Mouse (Mus musculus) inflammation-experienced regulatory T-cells, adult 6 months (primary cell): ENCODE measurements around the gene Cyp26a1. TPM values are rescaled to one million over a fixed set of nuclear protein-coding genes. Genes with fewer than 3 reads are reported as not detected.

Experiments used
- ATAC-seq: one replicate; pipeline ENCODE4 v1.8.0; 2017
- polyA plus RNA-seq, 3 experiments: library from polyadenylated mRNA; unstranded; fragments of 100-300 nt; shearing (Covaris generic); gene quantifications; one replicate each; pipeline ENCODE4 v1.2.1; 2017

Cyp26a1 gene
- polyA plus RNA-seq, 3 experiments from 2014 or later: not detected

- no peak for ATAC-seq
These were observed 2.1 kb downstream of the Cyp26a1 start for GRCm38 (mm10) chr19:37699711-37700110.

- no peak for ATAC-seq
These were observed 4.9 kb downstream of the Cyp26a1 start for GRCm38 (mm10) chr19:37702377-37703076.

DNA sequence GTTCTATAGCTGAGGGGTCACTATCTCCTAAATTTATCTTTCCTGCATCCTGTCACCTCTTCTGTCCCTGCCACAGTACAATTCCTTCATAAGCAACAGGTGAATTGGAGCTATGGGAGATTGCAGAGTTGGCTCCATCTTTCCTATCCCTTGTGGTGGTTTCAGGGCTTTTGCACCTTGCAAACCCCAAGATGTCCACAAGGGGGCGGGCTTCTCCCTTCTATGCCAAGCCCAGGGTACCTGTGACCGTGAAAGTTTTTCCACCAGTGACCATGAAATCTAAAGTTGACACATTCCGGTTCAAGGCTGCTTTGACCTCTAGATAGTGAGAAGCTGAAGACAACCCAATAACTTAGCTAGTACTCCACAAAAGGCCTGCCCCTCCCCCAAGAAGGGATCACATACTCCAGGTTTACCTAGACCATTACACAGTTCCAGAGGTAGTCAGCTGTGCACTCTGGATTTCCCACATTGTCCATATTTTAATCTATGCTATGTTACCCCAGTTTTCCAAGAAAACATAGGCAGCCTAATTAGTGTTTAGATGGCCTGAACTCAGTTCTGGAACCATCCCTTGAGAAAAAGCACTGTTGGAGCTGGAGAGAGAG lies 6.4 kb downstream of the Cyp26a1 start:
- ATAC-seq: no peak

GRCm38 (mm10) chr19:37705722-37706121 lies 8.1 kb downstream of the Cyp26a1 start:
- no peak for ATAC-seq

DNA sequence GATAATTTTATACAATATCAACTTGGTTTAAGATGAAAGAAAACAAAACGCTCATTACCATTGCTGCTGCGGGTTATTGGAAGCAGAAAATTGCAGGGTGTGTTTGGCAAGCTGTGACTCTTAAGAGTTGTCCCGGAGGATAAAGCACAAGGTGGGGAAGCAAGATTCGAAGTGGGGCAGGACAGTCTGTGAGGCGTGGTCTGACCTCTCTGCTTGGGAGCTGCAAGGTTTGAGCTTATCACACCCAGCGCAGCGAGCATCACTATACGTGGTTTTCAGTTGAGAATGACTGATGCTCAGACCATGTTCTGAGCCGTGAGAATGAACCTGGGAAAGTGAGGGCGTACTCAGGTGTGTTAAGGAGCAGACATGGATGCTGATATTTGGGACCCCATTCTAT lies 17.1 kb downstream of the Cyp26a1 start:
- ATAC-seq: no peak

GRCm38 (mm10) chr19:37715980-37716379 lies 18.4 kb downstream of the Cyp26a1 start:
- ATAC-seq: no peak

- no peak for ATAC-seq
These were observed 19.1 kb downstream of the Cyp26a1 start for GRCm38 (mm10) chr19:37716524-37717175.

GRCm38 (mm10) chr19:37719166-37719565 lies 21.6 kb downstream of the Cyp26a1 start:
- ATAC-seq: no peak

DNA sequence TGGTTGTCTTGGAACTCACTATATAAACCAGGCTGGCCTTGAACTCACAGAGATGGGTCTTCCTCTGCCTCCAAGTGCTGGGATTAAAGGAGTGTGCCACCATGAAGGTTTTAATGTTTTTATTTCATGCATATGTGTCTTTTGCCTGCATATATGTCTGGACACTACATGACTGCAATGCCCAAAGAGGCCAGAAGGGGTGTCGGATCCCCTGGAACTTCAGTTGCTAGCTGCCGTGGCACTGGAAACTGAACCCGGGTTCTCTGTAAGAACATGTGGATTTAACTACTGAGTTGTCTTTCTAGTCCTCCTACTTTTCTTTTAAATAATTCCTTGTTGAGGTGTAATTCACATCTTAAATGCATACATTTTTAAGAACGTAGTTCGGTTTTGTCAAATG lies 27.0 kb downstream of the Cyp26a1 start:
- ATAC-seq: no peak

GRCm38 (mm10) chr19:37726585-37726984 lies 29.0 kb downstream of the Cyp26a1 start:
- no peak for ATAC-seq

- ATAC-seq: no peak
These were observed 29.8 kb downstream of the Cyp26a1 start for GRCm38 (mm10) chr19:37727366-37727765.

DNA sequence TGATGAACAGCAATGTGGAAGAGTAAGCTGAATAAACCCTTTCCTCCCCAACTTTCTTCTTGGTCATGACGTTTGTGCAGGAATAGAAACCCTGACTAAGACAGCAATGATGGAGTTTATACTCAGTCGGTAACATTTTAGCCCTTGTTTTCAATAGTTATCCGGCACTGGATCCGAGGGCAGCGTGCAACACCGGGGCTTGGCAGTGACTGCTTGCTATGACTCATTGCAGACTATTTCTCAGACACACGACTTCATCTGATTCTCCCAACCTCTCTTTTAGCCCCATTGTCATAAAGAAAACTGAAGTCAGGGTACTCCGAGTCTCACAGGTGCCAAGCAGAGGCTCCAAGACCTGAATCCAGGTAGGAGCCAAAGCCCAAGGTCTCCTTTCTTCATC lies 37.8 kb downstream of the Cyp26a1 start:
- no peak for ATAC-seq

DNA sequence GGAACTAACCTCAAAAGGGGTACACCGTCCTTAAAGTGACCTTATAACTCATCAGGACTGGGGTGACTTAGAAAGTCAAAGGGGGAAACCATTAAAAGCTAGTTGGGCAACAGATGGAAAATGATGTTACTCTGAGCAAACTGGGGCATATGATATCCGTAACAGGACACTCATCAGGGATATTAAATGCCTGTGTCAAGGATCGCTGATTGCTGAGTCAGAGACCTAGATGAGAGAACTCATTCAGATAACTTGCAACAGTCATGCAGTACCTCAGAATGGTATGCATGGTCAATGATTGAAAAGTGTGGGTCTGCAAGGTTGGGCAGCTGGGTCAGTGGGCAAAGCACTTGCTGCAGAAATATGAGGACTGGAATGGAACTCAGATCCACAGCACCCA lies 41.0 kb downstream of the Cyp26a1 start:
- ATAC-seq: no peak

DNA sequence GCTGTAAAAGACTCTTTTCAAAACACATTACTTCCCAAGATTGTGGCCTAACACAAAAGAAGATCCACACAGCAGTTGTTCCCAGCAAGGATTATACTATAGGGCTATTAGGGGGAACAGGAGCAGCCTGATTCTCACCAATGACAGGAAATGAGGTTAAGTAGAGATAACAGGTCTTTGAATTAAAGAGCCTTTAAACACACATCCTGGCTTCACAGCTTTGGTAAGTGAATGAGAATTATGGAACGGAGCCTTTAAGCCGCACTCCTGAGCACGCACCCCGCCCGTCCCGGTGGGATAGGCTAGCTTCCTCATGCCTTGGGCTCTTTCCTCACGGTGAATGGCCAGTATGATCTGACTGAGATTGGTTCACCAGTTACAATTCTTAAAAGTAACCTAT lies 42.4 kb downstream of the Cyp26a1 start:
- no peak for ATAC-seq

Other genes starting within 250 kb of the Cyp26a1 start
- 10 to 100 TPM; 33.8 to 49.4 (median 36.4) TPM for gene Exoc6, start 147.4 kb upstream of the Cyp26a1 start, polyA plus RNA-seq
- not detected for gene Cyp26c1, start 12.2 kb upstream of the Cyp26a1 start, polyA plus RNA-seq